Mouse (Mus musculus): ENCODE data around the gene Wnt10b. TPM values are rescaled to one million over a fixed set of nuclear protein-coding genes. Genes with fewer than 3 reads are reported as not detected.
"Not testable (repeated sequence)": the region's sequence is repeated elsewhere in the genome, so short reads cannot be mapped to it uniquely, and the experiment has no call there.

The Wnt10b gene
- total RNA-seq, 2 experiments from 2014 or later: not detected

- no peak for ATAC-seq (replicated peaks; ENCODE audit: low FRiP score, poor library complexity, severe bottlenecking)
Observed at GRCm38 (mm10) chr15:98776280-98777004, 1.5 kb downstream of the Wnt10b start.

GRCm38 (mm10) chr15:98775533-98775932 is 2.4 kb downstream of the Wnt10b start:
- no peak for ATAC-seq (replicated peaks; ENCODE audit: low FRiP score, poor library complexity, severe bottlenecking)

GRCm38 (mm10) chr15:98774096-98774495 is 3.9 kb downstream of the Wnt10b start:
- no peak for ATAC-seq (replicated peaks; ENCODE audit: low FRiP score, poor library complexity, severe bottlenecking)

- ATAC-seq (replicated peaks; ENCODE audit: low FRiP score, poor library complexity, severe bottlenecking): no peak
Observed at GRCm38 (mm10) chr15:98772511-98773211, 5.3 kb downstream of the Wnt10b start.

GRCm38 (mm10) chr15:98771813-98772425 is 6.0 kb downstream of the Wnt10b start:
- no peak for ATAC-seq (replicated peaks; ENCODE audit: low FRiP score, poor library complexity, severe bottlenecking)

- ATAC-seq (replicated peaks; ENCODE audit: low FRiP score, poor library complexity, severe bottlenecking): no peak
Observed at GRCm38 (mm10) chr15:98768259-98768658, 9.7 kb downstream of the Wnt10b start.

- no peak for ATAC-seq (replicated peaks; ENCODE audit: low FRiP score, poor library complexity, severe bottlenecking)
Observed at GRCm38 (mm10) chr15:98765929-98766328, 12.0 kb downstream of the Wnt10b start.

- ATAC-seq (replicated peaks; ENCODE audit: low FRiP score, poor library complexity, severe bottlenecking): peak; percentile 82
Observed at GRCm38 (mm10) chr15:98762670-98763529, 15.1 kb downstream of the Wnt10b start, which contains the start of gene Arf3. Gene Arf3, minus strand, starts transcription at chr15:98763214.

- no peak for ATAC-seq (replicated peaks; ENCODE audit: low FRiP score, poor library complexity, severe bottlenecking)
Observed at GRCm38 (mm10) chr15:98762201-98762621, 15.7 kb downstream of the Wnt10b start.

- no peak for ATAC-seq (replicated peaks; ENCODE audit: low FRiP score, poor library complexity, severe bottlenecking)
Observed at GRCm38 (mm10) chr15:98754125-98754524, 23.8 kb downstream of the Wnt10b start.

GRCm38 (mm10) chr15:98753021-98753423 is 24.9 kb downstream of the Wnt10b start:
- ATAC-seq (replicated peaks; ENCODE audit: low FRiP score, poor library complexity, severe bottlenecking): no peak

GRCm38 (mm10) chr15:98749093-98749492 is 28.9 kb downstream of the Wnt10b start:
- ATAC-seq (replicated peaks; ENCODE audit: low FRiP score, poor library complexity, severe bottlenecking): no peak

GRCm38 (mm10) chr15:98747296-98747695 is 30.7 kb downstream of the Wnt10b start:
- no peak for ATAC-seq (replicated peaks; ENCODE audit: low FRiP score, poor library complexity, severe bottlenecking)

GRCm38 (mm10) chr15:98746344-98746965 is 31.5 kb downstream of the Wnt10b start:
- ATAC-seq (replicated peaks; ENCODE audit: low FRiP score, poor library complexity, severe bottlenecking): no peak

- ATAC-seq (replicated peaks; ENCODE audit: low FRiP score, poor library complexity, severe bottlenecking): not testable (repeated sequence)
Observed at GRCm38 (mm10) chr15:98743863-98744262, 34.1 kb downstream of the Wnt10b start.

- no peak for ATAC-seq (replicated peaks; ENCODE audit: low FRiP score, poor library complexity, severe bottlenecking)
Observed at GRCm38 (mm10) chr15:98742766-98743428, 35.1 kb downstream of the Wnt10b start.

- ATAC-seq (replicated peaks; ENCODE audit: low FRiP score, poor library complexity, severe bottlenecking): no peak
Observed at GRCm38 (mm10) chr15:98740219-98740618, 37.7 kb downstream of the Wnt10b start.

- no peak for ATAC-seq (replicated peaks; ENCODE audit: low FRiP score, poor library complexity, severe bottlenecking)
Observed at GRCm38 (mm10) chr15:98738796-98739195, 39.2 kb downstream of the Wnt10b start.

GRCm38 (mm10) chr15:98737881-98738280 is 40.1 kb downstream of the Wnt10b start:
- no peak for ATAC-seq (replicated peaks; ENCODE audit: low FRiP score, poor library complexity, severe bottlenecking)

Measured in erythroblast, adult 5-6 weeks (primary cell).